Mouse (Mus musculus) cerebellum, adult 2 months (tissue): ENCODE data around the gene Arih1. TPM values are rescaled to one million over a fixed set of nuclear protein-coding genes. Genes with fewer than 3 reads are reported as not detected.

Experiments
- DNase-seq, 2 experiments: peaks; one replicate each; pipeline ENCODE4 v3.0.0; 2021
- H3K27ac ChIP-seq: fragments of 200-500 bp; 2 replicates; pipeline ENCODE4 v1.5.1; 2012; ENCODE audit warnings: low read length, control low read depth, inconsistent platforms; ENCODE audit not compliant: insufficient read depth
- H3K27me3 ChIP-seq: fragments of 200-500 bp; 2 replicates; pipeline ENCODE4 v1.6.1; 2012; ENCODE audit warnings: inconsistent platforms, mild to moderate bottlenecking, low read length, moderate library complexity; ENCODE audit not compliant: control insufficient read depth, insufficient read depth
- H3K4me1 ChIP-seq: fragments of 200-500 bp; 2 replicates; pipeline ENCODE4 v1.6.1; 2011; ENCODE audit warnings: low read length; ENCODE audit not compliant: control insufficient read depth, insufficient read depth
- H3K4me3 ChIP-seq: fragments of 200-500 bp; replicated peaks from 2 replicates; pipeline ENCODE3; 2011; ENCODE audit warnings: mild to moderate bottlenecking, low read depth, low read length, control low read depth; ENCODE audit not compliant: insufficient read depth
- CTCF ChIP-seq: fragments of 200-500 bp; IDR thresholded peaks from 2 replicates; pipeline ENCODE4 v1.5.1; 2011; ENCODE audit warnings: low read depth, mild to moderate bottlenecking, control low read depth, low read length, moderate library complexity, borderline replicate concordance; ENCODE audit not compliant: insufficient read depth
- POLR2A ChIP-seq: fragments of 200-500 bp; IDR thresholded peaks from 2 replicates; pipeline ENCODE4 v1.6.1; 2011; ENCODE audit warnings: low read length, control low read depth, borderline replicate concordance; ENCODE audit not compliant: insufficient read depth
- WGBS: fragments of 180-500 bp; shearing (Covaris S2); methylation state at CpG from one replicate; pipeline ENCODE4 v1.1.7; 2018; 5-methylcytosine and 5-hydroxymethylcytosine counted together
- polyA plus RNA-seq: library from polyadenylated mRNA; depleted of rRNA; stranded (reverse); fragments of >200 nt; gene quantifications from 2 replicates; pipeline ENCODE4 v1.2.3, GENCODE M21; 2012; rRNA removed

Arih1 gene
- polyA plus RNA-seq, 1 experiment = 57.2 TPM

DNA sequence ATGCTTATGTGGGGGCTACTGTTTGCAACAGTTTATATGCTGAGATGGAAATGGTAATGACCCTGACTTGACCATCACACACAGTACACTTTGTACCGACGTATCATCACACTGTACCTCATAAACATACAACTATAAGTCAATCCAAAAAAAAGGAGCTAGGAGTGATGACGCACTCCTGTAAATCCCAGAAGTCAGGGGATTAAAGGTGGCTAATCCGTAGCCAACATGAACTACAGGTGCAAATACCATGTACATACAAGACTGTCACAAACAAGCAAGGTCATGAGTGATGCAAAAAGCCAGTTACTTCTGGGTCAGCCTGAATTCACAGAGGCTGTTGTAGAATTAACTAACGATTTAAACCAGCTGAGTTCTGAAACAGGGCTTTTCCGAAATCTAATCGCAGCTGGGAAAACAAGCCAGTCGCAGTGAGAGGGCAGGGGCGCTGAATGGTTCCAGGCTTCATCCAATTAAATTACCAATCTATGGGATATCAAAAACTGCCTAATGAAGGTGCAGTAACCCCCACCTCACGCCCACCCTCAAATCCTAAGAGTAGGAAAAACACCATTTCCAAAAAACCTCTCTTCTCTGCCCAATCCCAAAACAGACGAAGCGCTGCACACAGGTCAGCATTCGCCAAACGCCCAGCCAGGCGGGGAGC lies 133.7 kb downstream of the Arih1 start:
- 4% methylated on average over 15 of the region's 15 CpGs for WGBS
- Histone ChIP-seq H3K27ac (peak overlapping the region; percentile 17; the same call in 1 of the 2 replicates), H3K4me1 (no peaks in the 10 kb centered on the region), H3K4me3 (peak overlapping the region; percentile 92), H3K27me3 (no peaks in the 10 kb centered on the region)
- no peak for TF ChIP-seq POLR2A
- no peak for TF ChIP-seq CTCF
- DNase-seq = no peak

DNA sequence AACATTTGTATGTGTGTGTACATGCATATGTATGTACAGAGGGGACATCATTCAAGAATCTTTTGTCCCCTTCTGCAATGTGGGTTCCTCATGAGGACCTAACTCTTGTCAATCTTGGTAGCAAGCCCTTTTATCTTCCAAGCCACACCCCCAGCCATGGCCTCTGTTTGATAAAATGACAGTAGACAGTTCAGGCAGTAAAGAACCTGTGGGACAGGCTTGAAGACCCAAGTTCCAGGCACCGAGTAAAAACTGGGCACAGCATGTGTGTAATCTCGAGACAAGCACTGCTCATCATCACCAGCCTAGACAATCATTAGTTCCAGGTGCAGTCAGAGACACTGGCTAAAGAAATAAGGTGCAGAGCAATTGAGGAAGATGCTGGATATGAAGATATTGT lies 140.2 kb downstream of the Arih1 start:
- H3K27me3 ChIP-seq = no peaks in the 10 kb centered on the region
- no peaks in the 10 kb centered on the region for H3K4me1 ChIP-seq
- WGBS = 64% methylated on average over 2 of the region's 2 CpGs
- TF ChIP-seq CTCF (no peak), POLR2A (no peak)
- no peak for DNase-seq
- H3K27ac ChIP-seq = no peak overlapping the region
- no peak overlapping the region for H3K4me3 ChIP-seq

DNA sequence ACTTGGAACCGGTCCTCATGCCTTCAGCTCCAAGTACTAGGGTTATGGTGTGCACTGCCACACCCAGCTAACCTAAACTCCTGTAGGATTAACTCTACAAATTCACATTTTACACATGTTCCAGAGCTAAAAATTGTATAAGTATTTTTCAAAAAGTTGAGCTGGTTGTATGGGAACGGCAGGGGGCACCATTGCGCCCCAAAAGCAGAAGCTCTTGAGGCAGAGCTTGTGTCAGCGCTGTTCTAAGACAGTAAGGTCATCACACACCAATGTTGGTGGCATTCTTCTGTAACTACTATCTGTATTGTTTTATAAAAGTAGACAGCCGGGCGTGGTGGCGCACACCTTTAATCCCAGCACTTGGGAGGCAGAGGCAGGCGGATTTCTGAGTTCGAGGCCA lies 146.4 kb downstream of the Arih1 start:
- DNase-seq = no peak
- no peaks in the 10 kb centered on the region for H3K27me3 ChIP-seq

DNA sequence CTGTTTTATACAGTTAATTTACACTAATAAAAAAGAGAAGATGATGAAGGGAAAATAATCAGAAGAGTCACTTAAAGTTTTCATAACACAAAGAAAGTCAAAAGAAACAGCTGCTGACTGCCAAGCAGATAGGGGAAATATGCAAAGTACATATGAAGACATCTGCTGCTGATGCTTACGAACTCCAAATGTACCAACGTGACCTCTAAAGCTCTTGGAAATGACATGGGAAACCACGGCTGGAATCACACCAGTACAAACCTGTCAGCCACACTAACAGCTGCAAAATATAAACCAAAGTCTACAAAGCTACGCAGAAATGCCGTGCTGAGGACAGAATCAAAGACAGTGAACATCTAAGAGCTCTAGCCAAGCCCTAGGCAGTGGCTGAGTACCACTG lies 147.3 kb downstream of the Arih1 start:
- TF ChIP-seq CTCF = no peak
- no peak for TF ChIP-seq POLR2A
- no peaks in the 10 kb centered on the region for H3K4me1 ChIP-seq
- DNase-seq = no peak
- WGBS = 89% methylated on average over 5 of the region's 5 CpGs
- no peaks in the 10 kb centered on the region for H3K27me3 ChIP-seq
- H3K4me3 ChIP-seq = no peak overlapping the region
- H3K27ac ChIP-seq = no peak overlapping the region

More for the DNA sequence above, 146.4 kb downstream of the Arih1 start:
- WGBS = 88% methylated on average over 9 of the region's 9 CpGs
- Histone ChIP-seq H3K4me1 (no peaks in the 10 kb centered on the region), H3K4me3 (no peak overlapping the region), H3K27ac (no peak overlapping the region)
- no peak for TF ChIP-seq POLR2A
- TF ChIP-seq CTCF = peak; percentile 59

DNA sequence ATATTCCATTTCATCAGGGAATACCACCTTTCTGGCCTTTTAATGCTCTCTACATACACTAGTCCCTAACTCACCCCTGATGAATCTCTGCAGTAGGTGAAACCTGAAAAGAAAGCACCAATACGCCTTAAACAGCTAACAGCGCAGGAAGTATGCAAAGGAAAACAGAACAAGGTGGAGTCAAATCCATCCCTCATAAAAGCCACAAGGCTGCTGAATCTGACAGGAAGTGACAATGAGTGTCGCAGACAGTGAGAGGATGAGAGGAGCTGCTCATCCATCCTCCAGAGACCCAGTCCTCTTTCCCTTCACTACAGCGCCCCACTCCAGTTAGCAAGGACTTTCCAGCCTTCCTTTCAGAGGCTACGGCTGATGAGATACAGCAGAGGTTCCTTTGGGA lies 148.0 kb downstream of the Arih1 start:
- WGBS = 88% methylated on average over 5 of the region's 5 CpGs
- TF ChIP-seq CTCF = no peak
- no peak for TF ChIP-seq POLR2A
- DNase-seq = no peak
- H3K4me1 ChIP-seq = no peaks in the 10 kb centered on the region
- H3K27me3 ChIP-seq = no peaks in the 10 kb centered on the region
- H3K4me3 ChIP-seq = no peak overlapping the region
- no peak overlapping the region for H3K27ac ChIP-seq

Other genes with a start within 250 kb of the Arih1 start
- gene Adpgk, start 195.1 kb downstream of the Arih1 start, polyA plus RNA-seq = 18.7 and 20.0 TPM in 2 replicates
- 37.0 and 37.2 TPM in 2 replicates for gene Bbs4, start 133.1 kb downstream of the Arih1 start, polyA plus RNA-seq
- 39.7 and 42.9 TPM in 2 replicates for gene Hexa, start 52.9 kb upstream of the Arih1 start, polyA plus RNA-seq
- 1.7 and 2.3 TPM in 2 replicates for gene Tmem202, start 53.2 kb upstream of the Arih1 start, polyA plus RNA-seq
- gene Celf6, start 91.3 kb upstream of the Arih1 start, polyA plus RNA-seq = 6.5 and 7.4 TPM in 2 replicates
- gene Parp6, start 130.7 kb upstream of the Arih1 start, polyA plus RNA-seq = 174 and 176 TPM in 2 replicates
- 2,306 and 2,370 TPM in 2 replicates for gene Pkm, start 169.8 kb upstream of the Arih1 start, polyA plus RNA-seq
- 2.6 and 3.0 TPM in 2 replicates for gene Gramd2, start 193.5 kb upstream of the Arih1 start, polyA plus RNA-seq